Mouse (Mus musculus) kidney, embryonic 14.5 days (tissue): Measurements from ENCODE around the gene Gpr82. TPM values are rescaled to one million over a fixed set of nuclear protein-coding genes. Genes with fewer than 3 reads are reported as not detected.

Source experiments
- ATAC-seq: fragments of 200-750 bp; cut with Nextera tagmentation; 2 replicates; pipeline ENCODE4 v1.8.0; 2017; ENCODE audit warnings: moderate number of reproducible peaks, mild to moderate bottlenecking, moderate TSS enrichment, moderate library complexity; ENCODE audit not compliant: low FRiP score, low TSS enrichment
- H3K27ac ChIP-seq: fragments of 300-500 bp; sonication (generic); 2 replicates; pipeline ENCODE4 v1.5.1; 2014; ENCODE audit warnings: low read depth, mild to moderate bottlenecking, low read length, moderate library complexity, mixed read lengths
- H3K27me3 ChIP-seq: fragments of 300-500 bp; sonication (generic); 2 replicates; pipeline ENCODE4 v1.6.1; 2014; ENCODE audit warnings: mild to moderate bottlenecking, low read length; ENCODE audit not compliant: control insufficient read depth, insufficient read depth
- H3K36me3 ChIP-seq: fragments of 300-500 bp; sonication (generic); 2 replicates; pipeline ENCODE4 v1.6.1; 2014; ENCODE audit warnings: low read length, mixed read lengths; ENCODE audit not compliant: control insufficient read depth, insufficient read depth
- H3K4me1 ChIP-seq: fragments of 300-500 bp; sonication (generic); 2 replicates; pipeline ENCODE4 v1.6.1; 2014; ENCODE audit warnings: low read length, mixed read lengths; ENCODE audit not compliant: control insufficient read depth, insufficient read depth
- H3K4me2 ChIP-seq: fragments of 300-500 bp; sonication (generic); replicated peaks from 2 replicates; pipeline ENCODE4 v1.6.1; 2014; ENCODE audit warnings: low read depth, mild to moderate bottlenecking, low read length
- H3K4me3 ChIP-seq: fragments of 300-500 bp; sonication (generic); 2 replicates; pipeline ENCODE4 v1.5.1; 2014; ENCODE audit warnings: mild to moderate bottlenecking, low read length
- H3K9ac ChIP-seq: fragments of 300-500 bp; sonication (generic); 2 replicates; pipeline ENCODE4 v1.6.1; 2014; ENCODE audit warnings: low read depth, mild to moderate bottlenecking, low read length, moderate library complexity
- H3K9me3 ChIP-seq: fragments of 300-500 bp; sonication (generic); 2 replicates; pipeline ENCODE4 v1.6.1; 2016; ENCODE audit warnings: low read length; ENCODE audit not compliant: control insufficient read depth
- WGBS: fragments of 180-500 bp; shearing (Covaris S2); extraction: QIAGEN DNeasy Blood & Tissue Kit; methylation state at CpG from one replicate; pipeline ENCODE4 v1.1.7; 2014; 5-methylcytosine and 5-hydroxymethylcytosine counted together
- polyA plus RNA-seq: library from polyadenylated mRNA; unstranded; fragments of >200 nt; fragmentation: Nextera tagmentation; extraction: Ambion mirVana; gene quantifications from 2 replicates; pipeline ENCODE4 v1.2.1, GENCODE M21; 2014

Gpr82 gene
- polyA plus RNA-seq, 1 experiment from 2014 or later = 0.81 TPM

DNA sequence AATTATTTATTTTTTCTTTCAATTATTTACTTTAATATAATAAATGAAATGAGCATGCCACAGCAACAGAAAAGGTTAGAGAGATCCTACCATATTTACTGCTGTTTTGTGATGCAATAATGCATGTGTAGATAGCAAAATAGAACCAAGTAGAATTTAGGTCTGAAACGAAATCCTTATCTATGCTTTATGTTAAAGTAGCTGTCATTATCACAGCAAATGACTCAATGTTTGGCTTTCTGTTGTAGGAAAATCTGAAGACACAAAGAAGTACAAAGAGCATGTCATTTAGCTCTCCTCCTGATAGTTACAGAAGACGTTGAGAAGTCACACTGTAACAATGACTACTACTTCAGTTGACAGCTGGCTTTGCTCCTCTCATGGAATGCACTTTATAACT lies 22.3 kb upstream of the Gpr82 start:
- Histone ChIP-seq H3K36me3 (no peaks in the 10 kb centered on the region), H3K9ac (no peak overlapping the region), H3K9me3 (no peaks in the 10 kb centered on the region), H3K4me3 (no peak overlapping the region), H3K4me2 (no peak overlapping the region), H3K27me3 (no peaks in the 10 kb centered on the region; the same call in 1 of the 2 replicates), H3K27ac (no peak overlapping the region), H3K4me1 (no peaks in the 10 kb centered on the region)
- 67% methylated on average over 2 of the region's 2 CpGs for WGBS
- ATAC-seq = no peak

DNA sequence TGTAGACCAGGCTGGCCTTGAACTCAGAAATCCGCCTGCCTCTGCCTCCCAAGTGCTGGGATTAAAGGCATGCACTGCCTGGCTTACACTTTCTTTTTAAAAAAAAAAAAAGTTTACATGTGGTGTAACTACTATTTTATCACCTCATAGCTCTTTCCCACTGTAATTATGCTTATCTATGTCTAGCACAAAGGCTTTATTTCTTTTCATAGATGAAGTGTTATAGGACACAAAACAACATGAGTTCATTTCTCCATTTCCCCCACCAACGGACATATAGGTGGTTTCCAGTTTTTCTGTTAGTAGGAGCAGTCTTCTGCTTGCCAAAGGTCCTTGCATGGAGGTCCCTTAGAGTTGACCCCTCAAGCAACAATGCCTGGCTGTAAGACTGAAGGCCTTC lies 9.3 kb upstream of the Gpr82 start:
- Histone ChIP-seq H3K27ac (no peak overlapping the region), H3K27me3 (no peaks in the 10 kb centered on the region), H3K4me1 (no peaks in the 10 kb centered on the region), H3K9me3 (no peaks in the 10 kb centered on the region), H3K4me2 (no peak overlapping the region), H3K9ac (no peak overlapping the region), H3K36me3 (no peaks in the 10 kb centered on the region), H3K4me3 (no peak overlapping the region)
- 78% methylated on average over 2 of the region's 2 CpGs for WGBS
- ATAC-seq = no peak

DNA sequence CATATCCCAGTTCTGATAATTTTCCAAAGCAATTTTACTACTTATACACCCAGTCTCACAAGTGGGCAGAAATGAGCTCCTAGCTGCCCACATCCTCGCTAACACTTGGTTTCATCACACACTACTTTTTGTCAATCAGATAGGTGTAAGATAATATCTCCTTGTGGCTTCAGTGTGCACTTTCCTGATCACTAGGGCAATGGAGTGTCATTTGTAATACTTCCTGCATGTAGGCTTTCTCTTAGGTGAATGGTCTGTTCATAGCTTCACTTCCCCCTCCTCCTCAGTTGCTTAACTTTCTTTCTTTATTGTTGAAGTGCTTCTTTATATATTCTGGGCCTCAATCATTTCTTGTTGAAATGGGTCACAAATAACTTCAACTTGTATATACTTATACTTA lies 8.9 kb upstream of the Gpr82 start:
- Histone ChIP-seq H3K9ac (no peak overlapping the region), H3K4me2 (no peak overlapping the region), H3K4me1 (no peaks in the 10 kb centered on the region), H3K36me3 (no peaks in the 10 kb centered on the region), H3K9me3 (no peaks in the 10 kb centered on the region), H3K27me3 (no peaks in the 10 kb centered on the region), H3K27ac (no peak overlapping the region), H3K4me3 (no peak overlapping the region)
- no peak for ATAC-seq
- 88% methylated on average over 1 of the region's 1 CpGs for WGBS

DNA sequence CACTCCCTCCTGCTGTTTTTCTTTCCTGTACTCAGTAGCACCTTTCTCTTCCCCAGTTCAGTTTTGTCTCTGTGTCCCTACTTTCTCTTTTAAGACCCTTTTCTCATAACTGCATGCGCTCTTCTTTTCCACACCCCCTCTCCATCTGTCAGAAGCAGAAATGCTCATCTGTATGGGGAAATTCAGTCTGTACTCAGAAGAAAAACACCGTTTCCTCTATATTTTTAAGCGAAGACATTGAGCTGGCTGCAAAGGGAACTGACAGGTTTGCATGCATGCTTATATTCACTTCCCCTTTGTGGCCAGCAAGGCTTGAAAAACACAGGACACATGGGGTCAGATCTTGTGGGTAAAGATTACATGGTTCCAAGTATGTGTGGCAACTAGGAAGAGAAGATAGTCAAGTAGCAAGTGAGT lies 6.2 kb upstream of the Gpr82 start:
- Histone ChIP-seq H3K36me3 (no peaks in the 10 kb centered on the region), H3K27ac (no peak overlapping the region), H3K9me3 (no peaks in the 10 kb centered on the region), H3K4me2 (no peak overlapping the region), H3K9ac (no peak overlapping the region), H3K4me1 (no peaks in the 10 kb centered on the region), H3K27me3 (no peaks in the 10 kb centered on the region; the same call in 1 of the 2 replicates), H3K4me3 (no peak overlapping the region)
- ATAC-seq = no peak
- WGBS = 79% methylated on average over 3 of the region's 3 CpGs

DNA sequence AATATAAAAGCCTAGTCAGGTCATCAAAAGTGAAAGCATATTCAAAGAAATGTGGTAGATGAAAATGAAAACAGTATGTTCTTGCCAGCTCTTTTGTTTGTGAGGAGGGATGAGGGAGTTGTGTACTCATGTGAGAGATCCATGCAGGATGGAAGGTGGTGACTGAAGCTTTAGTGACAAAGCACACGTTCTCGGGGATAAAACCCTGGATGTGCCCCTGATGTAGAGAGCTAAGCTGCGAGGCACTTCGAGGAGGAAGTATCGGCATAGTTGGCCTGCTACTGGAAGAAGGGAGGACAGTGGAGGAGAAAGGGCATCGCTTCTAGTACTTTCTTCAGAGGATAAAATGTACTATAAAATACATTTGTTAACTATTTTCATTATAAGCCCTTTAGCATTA lies 5.3 kb upstream of the Gpr82 start:
- Histone ChIP-seq H3K27ac (no peak overlapping the region), H3K9me3 (no peaks in the 10 kb centered on the region), H3K9ac (no peak overlapping the region), H3K4me2 (no peak overlapping the region), H3K4me1 (no peaks in the 10 kb centered on the region), H3K36me3 (no peaks in the 10 kb centered on the region), H3K27me3 (no peaks in the 10 kb centered on the region; the same call in 1 of the 2 replicates), H3K4me3 (no peak overlapping the region)
- WGBS = 86% methylated on average over 6 of the region's 6 CpGs
- no peak for ATAC-seq

DNA sequence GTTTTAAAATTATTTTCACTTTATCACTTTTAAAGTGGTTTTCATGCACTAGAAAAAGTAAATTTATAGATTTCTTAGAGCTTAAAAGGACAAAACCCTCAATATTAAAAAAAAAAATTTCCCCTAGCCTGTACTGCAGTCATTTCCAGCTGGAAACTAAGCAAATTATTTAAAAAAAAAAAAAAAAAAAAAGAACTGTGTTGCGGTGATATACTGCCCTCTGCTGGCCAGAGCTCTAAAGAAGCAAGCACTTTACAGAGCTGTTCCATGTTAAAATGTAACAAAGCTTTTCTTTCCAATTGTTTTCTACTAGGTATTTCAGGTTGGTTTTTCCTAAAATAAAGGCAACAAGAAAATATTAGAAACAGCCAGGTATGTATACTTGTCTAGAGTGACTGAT lies 4.4 kb upstream of the Gpr82 start:
- H3K27me3 ChIP-seq = no peaks in the 10 kb centered on the region; the same call in 1 of the 2 replicates
- H3K27ac ChIP-seq = no peak overlapping the region
- no peak overlapping the region for H3K4me2 ChIP-seq
- 11% methylated on average over 1 of the region's 1 CpGs for WGBS
- H3K9ac ChIP-seq = no peak overlapping the region
- no peaks in the 10 kb centered on the region for H3K4me1 ChIP-seq
- H3K36me3 ChIP-seq = no peaks in the 10 kb centered on the region
- no peaks in the 10 kb centered on the region for H3K9me3 ChIP-seq
- H3K4me3 ChIP-seq = no peak overlapping the region
- no peak for ATAC-seq

DNA sequence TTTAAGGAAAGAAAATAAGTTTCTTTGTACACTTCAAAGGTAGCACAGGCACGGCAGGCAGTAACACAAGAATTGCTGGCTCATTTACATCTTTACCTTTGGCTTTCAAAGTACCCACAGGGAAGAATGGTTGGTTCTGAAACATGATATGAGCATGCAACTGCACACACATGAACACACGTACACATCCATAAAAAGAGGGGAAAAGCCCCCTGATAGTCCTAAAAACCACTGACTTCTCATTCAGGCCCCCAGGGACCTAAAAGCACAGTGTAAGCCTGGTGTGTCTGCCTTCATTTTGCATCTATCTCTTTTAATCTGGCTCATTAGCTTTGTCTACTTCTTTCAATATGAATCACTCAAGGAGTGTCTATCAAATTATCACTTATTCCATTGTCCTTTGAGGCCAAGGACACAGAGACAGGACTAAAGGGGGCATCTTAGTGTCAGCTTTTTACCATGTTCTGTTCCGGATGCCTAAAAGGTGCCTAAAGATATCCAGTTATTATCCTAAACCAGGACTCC lies 2.5 kb upstream of the Gpr82 start:
- no peaks in the 10 kb centered on the region for H3K9me3 ChIP-seq
- 70% methylated on average over 3 of the region's 3 CpGs for WGBS
- ATAC-seq = no peak

DNA sequence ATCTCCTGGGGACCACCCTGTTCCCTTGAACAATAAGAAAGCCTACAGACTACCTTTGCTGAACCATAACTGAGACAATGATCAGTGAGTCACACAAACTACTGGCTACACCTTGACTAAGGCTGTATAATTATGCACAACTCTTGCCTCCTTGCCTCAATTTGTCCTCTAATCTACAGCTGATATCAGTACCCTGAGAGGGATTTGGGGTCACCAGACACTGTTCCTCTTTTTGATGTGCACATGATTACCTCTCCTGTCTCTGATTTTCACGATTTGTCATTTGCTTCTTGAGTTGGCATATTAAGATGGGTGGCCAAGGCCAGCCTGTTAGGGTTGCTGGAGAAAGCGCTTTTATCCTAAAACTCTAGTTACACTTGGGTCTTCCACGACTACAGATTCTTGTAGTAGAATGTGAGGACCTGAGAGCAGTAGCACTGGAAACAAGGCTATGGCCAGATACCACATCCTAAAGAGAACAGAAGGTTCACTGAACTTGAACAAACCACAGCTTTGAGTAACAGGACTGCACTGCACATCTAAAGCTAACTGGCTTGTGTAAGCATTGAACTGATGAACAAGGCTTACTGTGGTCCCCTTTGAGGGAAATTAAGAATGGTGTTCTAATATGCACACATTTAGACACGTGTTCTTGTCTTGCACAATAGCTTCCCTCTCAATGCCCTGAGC lies 1.8 kb upstream of the Gpr82 start:
- ATAC-seq = no peak
- H3K4me2 ChIP-seq = no peak overlapping the region
- WGBS = 72% methylated on average over 4 of the region's 4 CpGs
- H3K9ac ChIP-seq = no peak overlapping the region
- H3K36me3 ChIP-seq = no peaks in the 10 kb centered on the region
- no peaks in the 10 kb centered on the region for H3K4me1 ChIP-seq
- H3K4me3 ChIP-seq = no peak overlapping the region
- no peak overlapping the region for H3K27ac ChIP-seq
- no peaks in the 10 kb centered on the region; the same call in 1 of the 2 replicates for H3K27me3 ChIP-seq
- no peaks in the 10 kb centered on the region for H3K9me3 ChIP-seq

More for the DNA sequence above, 2.5 kb upstream of the Gpr82 start:
- no peaks in the 10 kb centered on the region for H3K4me1 ChIP-seq
- no peaks in the 10 kb centered on the region for H3K36me3 ChIP-seq
- H3K4me3 ChIP-seq = no peak overlapping the region
- no peak overlapping the region for H3K9ac ChIP-seq
- no peaks in the 10 kb centered on the region; the same call in 1 of the 2 replicates for H3K27me3 ChIP-seq
- no peak overlapping the region for H3K4me2 ChIP-seq
- no peak overlapping the region for H3K27ac ChIP-seq

DNA sequence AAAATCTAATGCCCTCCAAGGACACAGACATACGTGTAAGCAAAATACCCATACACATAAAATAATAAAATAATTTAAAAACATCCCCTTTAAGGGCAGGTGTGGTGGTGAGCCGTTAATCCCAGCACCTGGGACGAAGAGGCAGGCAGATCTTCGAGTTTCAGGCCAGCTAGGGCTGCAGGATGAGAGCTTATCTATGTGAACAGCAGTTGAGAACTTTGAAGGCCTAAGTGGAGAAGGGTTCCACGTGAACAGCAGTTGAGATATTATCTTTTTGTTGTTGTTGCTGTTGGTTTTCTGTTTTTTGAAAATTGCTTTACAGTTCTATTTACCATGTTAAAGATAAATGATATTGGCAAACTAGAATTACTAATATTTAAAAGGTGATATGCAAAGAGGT lies 7.7 kb downstream of the Gpr82 start:
- no peaks in the 10 kb centered on the region for H3K36me3 ChIP-seq
- H3K9me3 ChIP-seq = no peaks in the 10 kb centered on the region
- no peak overlapping the region for H3K4me3 ChIP-seq
- H3K27ac ChIP-seq = no peak overlapping the region
- 80% methylated on average over 5 of the region's 5 CpGs for WGBS
- no peak overlapping the region for H3K4me2 ChIP-seq
- no peaks in the 10 kb centered on the region for H3K27me3 ChIP-seq
- no peak overlapping the region for H3K9ac ChIP-seq
- H3K4me1 ChIP-seq = no peaks in the 10 kb centered on the region
- no peak for ATAC-seq
